In genomic region chrX:7197833-7198232, GRCm38 (mm10) we compare ENCODE assay signal across 19 mouse cellular contexts.
DNase-seq lines count a peak whose midpoint lies in the region; ATAC-seq and TF ChIP-seq lines count a peak whose summit lies in the region.
"Had no signal": no experiment of that assay in that cellular context is flagged by ENCODE, and none has a peak within 500 bp of the region (broad histone marks: within the 10 kb centered on the region; RNA-seq: fewer than 3 reads in every experiment).

No protein-coding gene starts in this region.

- no peak for TF ChIP-seq POLR2A in lung, adult 2 months (IDR thresholded peaks at IDR 0.05; ENCODE audit: borderline replicate concordance, extremely low read depth, low read depth, low read length)

- H3K9me3 ChIP-seq in lung, embryonic 16.5 days (ENCODE audit: control insufficient read depth, low read length): no peaks in the 10 kb centered on the region
- H3K9me3 ChIP-seq in intestine, embryonic 15.5 days: no peaks in the 10 kb centered on the region
- H3K9me3 ChIP-seq: embryonic facial prominence, embryonic 10.5 days; forebrain, embryonic 13.5 days; G1E; heart, embryonic 12.5 days; hindbrain, embryonic 15.5 days had no signal

- no peaks in the 10 kb centered on the region for H3K36me3 ChIP-seq in lung, embryonic 16.5 days (ENCODE audit: control insufficient read depth, insufficient read depth, low read length)
- no peaks in the 10 kb centered on the region for H3K36me3 ChIP-seq in intestine, embryonic 15.5 days
- H3K36me3 ChIP-seq: embryonic facial prominence, embryonic 10.5 days; G1E; heart, embryonic 12.5 days; hindbrain, embryonic 15.5 days had no signal

- H3K9ac ChIP-seq in lung, embryonic 16.5 days (ENCODE audit: low read length): no peak overlapping the region
- no peak overlapping the region for H3K9ac ChIP-seq in intestine, embryonic 15.5 days
- H3K9ac ChIP-seq: forebrain, embryonic 13.5 days; forebrain, postnatal 0 days; heart, embryonic 12.5 days; hindbrain, embryonic 15.5 days had no signal

- no peak for TF ChIP-seq CTCF in lung, adult 2 months (IDR thresholded peaks at IDR 0.05; ENCODE audit: insufficient read depth, low read length)

- ATAC-seq in lung, embryonic 16.5 days (ENCODE audit: low read depth): peak; percentile 71
- ATAC-seq in intestine, embryonic 15.5 days: peak; percentile 41; the same call in 1 of the 2 replicates
- ATAC-seq: activated CD4-positive, CD25-positive, alpha-beta regulatory T cell, adult 4 months; forebrain, embryonic 13.5 days; forebrain, postnatal 0 days had no signal

- no peaks in the 10 kb centered on the region for H3K27me3 ChIP-seq in lung, embryonic 16.5 days (ENCODE audit: control insufficient read depth, insufficient read depth, low read depth, low read length)
- no peaks in the 10 kb centered on the region for H3K27me3 ChIP-seq in intestine, embryonic 15.5 days (replicated peaks)
- H3K27me3 ChIP-seq: forebrain, embryonic 13.5 days; heart, embryonic 12.5 days; hindbrain, embryonic 15.5 days had no signal

- H3K27ac ChIP-seq in lung, embryonic 16.5 days (ENCODE audit: low read length): peak overlapping the region; percentile 43; the same call in 1 of the 2 replicates
- no peak overlapping the region for H3K27ac ChIP-seq in intestine, embryonic 15.5 days
- H3K27ac ChIP-seq: embryonic facial prominence, embryonic 10.5 days; forebrain, embryonic 13.5 days; hindbrain, embryonic 15.5 days had no signal

- H3K4me1 ChIP-seq in lung, embryonic 16.5 days (replicated peaks; ENCODE audit: control insufficient read depth, insufficient read depth, low read length): no peaks in the 10 kb centered on the region
- H3K4me1 ChIP-seq in lung, adult 2 months (ENCODE audit: control insufficient read depth, insufficient read depth, low read length): no peaks in the 10 kb centered on the region
- no peaks in the 10 kb centered on the region for H3K4me1 ChIP-seq in intestine, embryonic 15.5 days (replicated peaks)
- H3K4me1 ChIP-seq: forebrain, embryonic 13.5 days; hindbrain, embryonic 15.5 days had no signal

- intact Hi-C loops in heart, postnatal 14 days (cut with DNase I): loop anchor here (10.0 kb wide), 1 partner anchor 117 kb away; the partner anchor contains the start of gene Clcn5

- DNase-seq in lung, adult 2 months: no peak
- DNase-seq in lung, postnatal 10 days: peak; percentile 3
- no peak for DNase-seq in liver
- DNase-seq in ovary, postnatal 36 days (ENCODE audit: low spot score): no peak
- DNase-seq in heart, postnatal 14 days: no peak
- DNase-seq: adrenal gland, postnatal 14 days; cerebellum, adult 18-20 months; cerebellum, postnatal 10 days; forebrain, postnatal 0 days; gastrocnemius, postnatal 14 days; heart, postnatal 36 days had no signal

- WGBS in lung, embryonic 16.5 days: 25% methylated on average over 1 of the region's 1 CpGs
- 38% methylated on average over 1 of the region's 1 CpGs for whole genome bisulfite sequencing in lung, adult 2 months
- 60% methylated on average over 1 of the region's 1 CpGs for WGBS in intestine, embryonic 15.5 days

- H3K4me2 ChIP-seq in lung, embryonic 16.5 days (ENCODE audit: low read depth, low read length): no peak overlapping the region
- H3K4me2 ChIP-seq in intestine, embryonic 15.5 days (replicated peaks): no peak overlapping the region
- H3K4me2 ChIP-seq: forebrain, embryonic 13.5 days; heart, embryonic 12.5 days; hindbrain, embryonic 15.5 days had no signal

- no peak overlapping the region for H3K4me3 ChIP-seq in lung, embryonic 16.5 days (ENCODE audit: low read length)
- H3K4me3 ChIP-seq in lung, adult 2 months (replicated peaks; ENCODE audit: extremely low read depth, low read depth, low read length): no peak overlapping the region
- H3K4me3 ChIP-seq in intestine, embryonic 15.5 days (replicated peaks): no peak overlapping the region
- H3K4me3 ChIP-seq: embryonic facial prominence, embryonic 10.5 days; forebrain, embryonic 13.5 days; heart, embryonic 12.5 days; hindbrain, embryonic 15.5 days had no signal
